Mouse (Mus musculus) thymus, adult 2 months (tissue): ENCODE measurements at regions not wholly inside any gene's neighbourhood (a gene's known extent, or its start where the extent isn't known, plus 50 kb on each side); places are given as distances from the start of the nearest gene placed in this dataset.

ENCODE experiments used
- DNase-seq: peaks from one replicate; pipeline ENCODE4 v3.0.0; 2021
- H3K27ac ChIP-seq: fragments of 200-500 bp; 2 replicates; pipeline ENCODE4 v1.5.1; 2012; ENCODE audit warnings: low read length, control low read depth; ENCODE audit not compliant: control insufficient read depth, insufficient read depth
- H3K27me3 ChIP-seq: fragments of 200-500 bp; 2 replicates; pipeline ENCODE4 v1.6.1; 2012; ENCODE audit warnings: mild to moderate bottlenecking, low read length, moderate library complexity, mixed read lengths; ENCODE audit not compliant: control insufficient read depth, insufficient read depth
- H3K36me3 ChIP-seq: fragments of 200-500 bp; 2 replicates; pipeline ENCODE4 v1.6.1; 2012; ENCODE audit warnings: mild to moderate bottlenecking, low read length, moderate library complexity; ENCODE audit not compliant: control insufficient read depth, insufficient read depth
- H3K4me1 ChIP-seq: fragments of 200-500 bp; replicated peaks from 2 replicates; pipeline ENCODE4 v1.6.1; 2012; ENCODE audit warnings: low read length; ENCODE audit not compliant: control insufficient read depth, insufficient read depth
- H3K4me3 ChIP-seq: fragments of 200-500 bp; 2 replicates; pipeline ENCODE4 v1.5.1; 2012; ENCODE audit warnings: mild to moderate bottlenecking, low read length, control low read depth, moderate library complexity; ENCODE audit not compliant: control insufficient read depth, insufficient read depth
- CTCF ChIP-seq: fragments of 200-500 bp; IDR thresholded peaks from 2 replicates; pipeline ENCODE4 v1.5.1; 2012; ENCODE audit warnings: mild to moderate bottlenecking, control low read depth, low read length, moderate library complexity, borderline replicate concordance; ENCODE audit not compliant: control insufficient read depth, poor library complexity, insufficient read depth; ENCODE audit errors: extremely low read depth
- POLR2A ChIP-seq: fragments of 200-500 bp; IDR thresholded peaks from 2 replicates; pipeline ENCODE4 v1.6.1; 2012; ENCODE audit warnings: mild to moderate bottlenecking, low read length, control low read depth, moderate library complexity; ENCODE audit not compliant: control insufficient read depth, poor library complexity, insufficient read depth; ENCODE audit errors: extremely low read depth
- WGBS: fragments of 180-500 bp; shearing (Covaris S2); methylation state at CpG from one replicate; pipeline ENCODE4 v1.1.7; 2018; 5-methylcytosine and 5-hydroxymethylcytosine counted together

GRCm38 (mm10) chr4:62755237-62755900 is 195.7 kb downstream of the Rgs3 start:
- H3K36me3 ChIP-seq = no peaks in the 10 kb centered on the region
- no peak overlapping the region for H3K4me3 ChIP-seq
- DNase-seq = peak; percentile 40
- TF ChIP-seq CTCF = no peak
- TF ChIP-seq POLR2A = no peak
- H3K27me3 ChIP-seq = no peaks in the 10 kb centered on the region
- WGBS = 22% methylated on average over 5 of the region's 5 CpGs
- peaks cover 48% of the 10 kb centered on the region for H3K4me1 ChIP-seq
- no peak overlapping the region; the same call in 1 of the 2 replicates for H3K27ac ChIP-seq

DNA sequence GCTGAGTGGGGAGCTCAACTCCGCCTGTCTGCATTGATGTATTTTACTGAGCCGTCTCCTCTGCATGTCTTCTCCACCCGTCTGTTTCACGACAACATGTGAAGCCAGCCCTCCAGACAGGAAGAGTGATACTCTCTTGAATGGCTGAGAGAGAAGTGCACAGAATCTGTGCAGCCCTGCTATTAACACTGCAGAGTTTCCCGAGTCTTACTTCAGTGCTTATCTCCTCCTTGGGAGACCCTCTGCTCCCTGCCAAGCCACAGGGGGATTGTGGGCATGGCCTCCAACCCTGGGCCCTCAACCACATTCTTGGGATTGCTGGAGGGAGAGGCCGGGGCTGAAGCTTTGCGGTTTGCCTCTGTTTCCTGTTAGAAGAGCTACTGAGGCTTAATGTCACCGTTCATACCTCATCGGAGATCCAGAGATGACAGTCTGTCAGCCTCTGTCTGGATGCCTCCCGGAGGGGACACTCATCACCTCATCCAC is 197.1 kb downstream of the Rgs3 start:
- Histone ChIP-seq H3K27ac (peak overlapping the region; percentile 83), H3K27me3 (no peaks in the 10 kb centered on the region), H3K4me3 (no peak overlapping the region), H3K36me3 (no peaks in the 10 kb centered on the region), H3K4me1 (peaks cover 48% of the 10 kb centered on the region)
- 4% methylated on average over 10 of the region's 10 CpGs for WGBS
- peak; percentile 65 for DNase-seq
- TF ChIP-seq POLR2A (no peak), CTCF (no peak)

- Histone ChIP-seq H3K36me3 (no peaks in the 10 kb centered on the region), H3K27ac (no peak overlapping the region), H3K4me3 (no peak overlapping the region), H3K4me1 (peaks cover 26% of the 10 kb centered on the region), H3K27me3 (no peaks in the 10 kb centered on the region)
- 78% methylated on average over 11 of the region's 11 CpGs for WGBS
- no peak for DNase-seq
- TF ChIP-seq POLR2A = no peak
- no peak for TF ChIP-seq CTCF
Observed at GRCm38 (mm10) chr4:62760748-62761604, 201.3 kb downstream of the Rgs3 start.

DNA sequence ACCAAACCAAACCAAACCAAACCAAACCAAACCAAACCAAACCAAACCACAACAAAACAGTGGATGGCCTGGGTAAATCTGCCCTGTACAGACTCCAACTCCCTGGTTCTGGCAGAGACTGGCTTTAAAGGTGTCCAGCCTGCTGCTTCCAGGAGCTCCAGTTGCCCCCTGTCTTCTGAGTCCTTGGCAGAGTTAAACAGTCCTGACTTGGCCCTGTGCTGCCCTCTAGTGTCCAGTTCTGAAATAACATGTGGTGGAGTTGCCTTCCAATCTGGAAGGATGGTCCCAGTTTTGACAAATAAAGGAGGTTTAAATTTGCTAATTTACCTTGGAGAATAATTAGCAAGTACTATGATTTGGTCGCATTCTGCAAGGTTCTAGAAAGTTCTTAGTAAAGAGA is 202.0 kb downstream of the Rgs3 start:
- WGBS = 2% methylated on average over 1 of the region's 1 CpGs

GRCm38 (mm10) chr4:62763990-62764389 is 201.4 kb upstream of the Zfp618 start:
- 11% methylated on average over 5 of the region's 5 CpGs for WGBS

More for the DNA sequence above, 202.0 kb downstream of the Rgs3 start:
- no peaks in the 10 kb centered on the region for H3K36me3 ChIP-seq
- H3K27me3 ChIP-seq = no peaks in the 10 kb centered on the region
- TF ChIP-seq CTCF = peak; percentile 56; the same call in 1 of the 2 replicates
- no peak for TF ChIP-seq POLR2A
- no peak overlapping the region for H3K4me3 ChIP-seq
- H3K4me1 ChIP-seq = peaks cover 21% of the 10 kb centered on the region
- H3K27ac ChIP-seq = no peak overlapping the region
- peak; percentile 80 for DNase-seq

DNA sequence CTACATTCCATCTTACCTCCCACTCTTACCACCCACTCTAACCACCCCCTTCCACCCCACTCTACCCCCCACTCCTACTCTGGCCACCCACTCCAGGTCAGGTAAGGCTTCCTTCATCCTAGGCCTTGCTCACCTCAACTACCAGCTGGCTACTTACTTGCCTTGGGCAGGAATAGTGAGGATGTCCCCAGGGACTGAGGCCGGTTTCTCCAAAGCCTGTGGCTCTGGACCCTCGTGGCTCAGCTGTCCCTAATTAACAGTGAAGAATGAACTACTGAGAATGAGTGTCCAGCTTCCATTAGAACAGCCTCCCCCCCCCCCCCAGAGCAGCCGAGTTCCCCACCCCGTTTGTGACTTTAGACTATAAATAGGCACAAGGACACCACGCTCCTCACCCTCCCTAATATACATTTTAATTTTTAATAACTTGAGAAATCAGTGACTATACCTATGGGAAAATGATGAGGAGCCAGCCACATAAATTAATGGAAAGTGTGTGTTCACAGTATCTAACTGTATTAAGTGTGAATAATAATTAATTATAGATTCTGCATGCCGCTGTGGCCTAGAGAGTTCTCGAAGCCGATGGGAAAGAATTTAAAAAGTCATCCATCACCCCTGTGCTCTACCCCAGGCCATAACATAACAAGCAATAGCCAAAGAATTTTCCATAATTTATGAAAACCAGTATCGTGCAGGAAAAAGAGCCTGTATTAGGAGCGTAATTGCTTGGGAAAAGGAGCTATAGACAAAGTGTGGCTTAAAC is 195.7 kb upstream of the Zfp618 start:
- Histone ChIP-seq H3K27me3 (no peaks in the 10 kb centered on the region), H3K4me3 (no peak overlapping the region), H3K36me3 (no peaks in the 10 kb centered on the region), H3K27ac (no peak overlapping the region), H3K4me1 (no peaks in the 10 kb centered on the region)
- WGBS = 90% methylated on average over 10 of the region's 10 CpGs
- no peak for TF ChIP-seq POLR2A
- TF ChIP-seq CTCF = no peak
- no peak for DNase-seq

More at GRCm38 (mm10) chr4:62763990-62764389, 201.4 kb upstream of the Zfp618 start:
- Histone ChIP-seq H3K36me3 (no peaks in the 10 kb centered on the region), H3K4me1 (no peaks in the 10 kb centered on the region), H3K27me3 (no peaks in the 10 kb centered on the region), H3K27ac (no peak overlapping the region), H3K4me3 (no peak overlapping the region)
- DNase-seq = peak; percentile 85
- peak; percentile 82; the same call in 1 of the 2 replicates for TF ChIP-seq CTCF
- TF ChIP-seq POLR2A = no peak
